Mouse (Mus musculus) kidney, embryonic 15.5 days (tissue): ENCODE results near the gene Fam149a. TPM values are rescaled to one million over a fixed set of nuclear protein-coding genes. Genes with fewer than 3 reads are reported as not detected.

Experiments used
- polyA plus RNA-seq: library from polyadenylated mRNA; unstranded; fragments of >200 nt; fragmentation: Nextera tagmentation; extraction: Ambion mirVana; gene quantifications from 2 replicates; pipeline ENCODE4 v1.2.1, GENCODE M21; 2015

Gene Fam149a
- polyA plus RNA-seq, 1 experiment from 2014 or later: 47.0 TPM

Other genes starting within 250 kb of the Fam149a start
- gene F11, start 120.3 kb downstream of the Fam149a start, polyA plus RNA-seq: 0.13 and 0.21 TPM in 2 replicates
- gene Klkb1, start 87.4 kb downstream of the Fam149a start, polyA plus RNA-seq: 0.05 and 0.10 TPM in 2 replicates
- 0.32 and 0.42 TPM in 2 replicates for gene Gm45753, start 73.8 kb downstream of the Fam149a start, polyA plus RNA-seq
- 1.6 and 2.1 TPM in 2 replicates for gene Cyp4v3, start 49.1 kb downstream of the Fam149a start, polyA plus RNA-seq
- gene Tlr3, start 28.8 kb upstream of the Fam149a start, polyA plus RNA-seq: 3.2 and 4.1 TPM in 2 replicates
- 42.9 and 43.2 TPM in 2 replicates for gene Sorbs2, start 125.5 kb upstream of the Fam149a start, polyA plus RNA-seq